Mouse (Mus musculus) lung, postnatal 0 days (tissue): ENCODE measurements around the gene Adh4.

Source experiments
- CTCF ChIP-seq: IDR thresholded peaks from 2 replicates; pipeline ENCODE4 v1.5.1; 2016; ENCODE audit warnings: antibody characterized with exemption, mild to moderate bottlenecking
- EP300 ChIP-seq: IDR thresholded peaks from 2 replicates; pipeline ENCODE4 v1.6.1; 2016; ENCODE audit warnings: antibody characterized with exemption, mild to moderate bottlenecking, control low read depth

DNA sequence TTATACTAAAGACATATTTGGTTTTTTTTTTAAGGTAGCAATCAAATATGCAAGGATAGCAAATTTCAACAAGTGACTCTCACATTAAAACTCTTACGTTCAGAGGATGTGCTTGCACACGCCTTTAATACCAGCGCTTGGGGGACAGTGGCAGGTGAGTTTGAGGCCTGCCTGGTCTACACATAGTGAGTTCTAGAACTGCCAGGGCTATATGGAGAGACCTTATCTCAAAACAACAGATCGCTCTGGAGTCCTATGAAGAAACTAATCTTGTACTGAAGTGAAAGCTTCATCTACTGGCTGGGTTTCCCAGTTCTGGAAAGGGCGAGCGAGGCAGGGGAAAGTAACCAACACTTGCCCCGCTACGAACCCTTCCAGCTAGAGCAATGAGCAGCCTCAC, 64.2 kb downstream of the Adh4 start:
- TF ChIP-seq CTCF (no peak), EP300 (no peak)
